Mouse (Mus musculus) left cerebral cortex, adult 8-10 months (tissue): ENCODE data around the gene Specc1l. TPM values are rescaled to one million over a fixed set of nuclear protein-coding genes. Genes with fewer than 3 reads are reported as not detected.

Experiments used
- DNase-seq, 2 experiments: peaks; one replicate each; pipeline ENCODE4 v3.0.0; 2022; ENCODE audit warnings: low spot score in 2 of 2
- total RNA-seq, 4 experiments: library from RNA; stranded (reverse); gene quantifications; 2 replicates each; pipeline ENCODE4 v1.2.4; 2022

Specc1l gene
- total RNA-seq, 4 experiments from 2014 or later, result 42.5 to 47.8 (median 44.0) TPM

- no peak for DNase-seq
Observed at GRCm38 (mm10) chr10:75224154-75224553, 12.3 kb downstream of the Specc1l start.

DNA sequence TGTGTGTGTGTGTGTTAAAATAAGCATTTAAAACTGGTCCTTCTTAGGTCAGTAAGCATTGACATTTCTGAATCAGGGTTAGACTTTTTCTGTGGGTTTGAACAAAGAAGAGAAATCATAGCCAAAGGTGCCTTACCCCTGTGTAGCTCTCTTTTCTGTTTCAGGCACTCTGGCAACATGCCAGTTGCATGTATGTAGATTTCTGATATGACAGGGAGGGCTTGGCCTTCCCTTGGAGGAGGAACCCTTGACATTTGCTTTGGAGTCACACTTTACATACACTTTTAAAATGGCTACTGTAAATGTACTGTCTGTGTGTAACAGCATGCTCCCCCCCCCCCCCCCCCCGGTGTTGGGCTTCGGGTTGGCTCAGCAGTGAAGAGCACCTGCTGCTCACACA is 12.8 kb downstream of the Specc1l start:
- no peak for DNase-seq

DNA sequence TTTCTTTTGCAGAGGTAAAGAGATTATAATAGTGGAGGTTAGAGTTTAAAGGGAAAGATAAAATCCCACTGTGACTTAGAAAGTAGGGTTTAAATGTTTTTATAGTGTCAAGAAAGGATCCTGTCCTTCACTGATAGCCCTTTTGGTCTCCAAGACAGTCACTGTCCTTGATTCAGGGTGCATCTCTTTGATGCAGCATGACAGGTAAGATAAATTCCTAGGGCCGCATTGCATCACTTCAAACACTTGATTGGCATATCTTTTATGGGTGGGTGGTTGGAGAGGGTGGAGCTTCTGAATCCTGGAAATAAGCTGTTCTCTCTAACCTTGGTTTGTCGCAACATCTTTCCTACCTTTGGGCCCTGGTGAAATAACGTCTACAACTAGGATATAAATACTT is 15.5 kb downstream of the Specc1l start:
- DNase-seq, result no peak

GRCm38 (mm10) chr10:75230572-75230971 is 18.7 kb downstream of the Specc1l start:
- no peak for DNase-seq

- no peak for DNase-seq
Observed at GRCm38 (mm10) chr10:75231876-75232275, 20.0 kb downstream of the Specc1l start.

GRCm38 (mm10) chr10:75232612-75233155 is 20.8 kb downstream of the Specc1l start:
- no peak for DNase-seq

- no peak for DNase-seq
Observed at GRCm38 (mm10) chr10:75233489-75233888, 21.6 kb downstream of the Specc1l start.

DNA sequence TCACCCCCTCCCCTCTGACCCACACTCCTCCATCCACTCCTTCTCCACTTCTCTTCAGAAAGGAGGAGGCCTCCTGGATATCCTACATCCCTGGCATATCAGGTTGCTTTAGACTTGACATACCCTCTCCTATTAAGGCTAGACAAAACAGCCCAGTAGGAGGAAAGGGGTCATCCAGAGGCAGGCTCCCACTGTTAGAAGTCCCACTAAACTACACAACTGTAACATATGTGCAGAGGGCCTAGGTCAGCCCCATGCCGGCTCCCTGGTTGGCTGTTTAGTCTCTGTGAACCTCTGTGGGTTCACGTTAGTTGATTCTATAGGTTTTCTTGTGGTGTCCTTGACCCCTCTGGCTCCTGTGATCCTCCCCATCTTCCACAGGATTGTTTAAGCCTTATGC is 23.9 kb downstream of the Specc1l start:
- no peak for DNase-seq

GRCm38 (mm10) chr10:75236156-75236555 is 24.3 kb downstream of the Specc1l start:
- DNase-seq, result no peak

GRCm38 (mm10) chr10:75237166-75237565 is 25.3 kb downstream of the Specc1l start:
- no peak for DNase-seq

- no peak for DNase-seq
Observed at GRCm38 (mm10) chr10:75240583-75241250, 28.8 kb downstream of the Specc1l start.

- no peak for DNase-seq
Observed at GRCm38 (mm10) chr10:75245806-75246205, 33.9 kb downstream of the Specc1l start.

DNA sequence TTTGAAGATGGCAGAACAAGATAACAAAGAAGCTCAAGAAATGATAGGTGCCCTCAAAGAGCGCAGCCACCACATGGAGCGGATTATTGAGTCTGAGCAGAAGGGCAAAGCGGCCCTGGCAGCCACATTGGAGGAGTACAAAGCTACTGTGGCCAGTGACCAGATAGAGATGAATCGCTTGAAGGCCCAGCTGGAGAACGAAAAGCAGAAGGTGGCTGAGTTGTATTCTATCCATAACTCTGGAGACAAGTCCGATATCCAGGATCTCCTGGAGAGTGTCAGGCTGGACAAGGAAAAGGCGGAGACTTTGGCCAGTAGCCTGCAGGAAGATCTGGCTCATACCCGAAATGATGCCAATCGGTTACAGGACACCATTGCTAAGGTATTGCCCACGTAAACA is 34.5 kb downstream of the Specc1l start:
- no peak for DNase-seq

DNA sequence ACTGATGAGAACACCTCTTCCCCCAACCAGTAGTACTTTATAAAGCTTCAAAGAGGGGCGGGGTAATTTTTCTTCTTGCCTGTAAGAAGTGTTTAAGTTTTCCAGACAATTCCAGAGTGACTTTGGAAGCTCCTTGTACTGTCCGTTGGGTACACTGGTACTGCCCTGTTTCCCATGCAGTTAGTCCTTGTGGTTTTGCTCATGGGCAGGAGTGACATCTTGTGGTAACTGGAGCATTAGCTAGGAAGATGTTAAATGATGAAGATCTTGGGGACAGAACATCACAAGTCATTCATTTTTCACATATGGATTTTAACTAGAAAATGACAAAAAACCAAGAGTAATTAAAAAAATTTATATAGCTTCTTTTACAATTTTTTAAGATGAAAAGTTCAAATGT is 39.1 kb downstream of the Specc1l start:
- DNase-seq, result no peak

DNA sequence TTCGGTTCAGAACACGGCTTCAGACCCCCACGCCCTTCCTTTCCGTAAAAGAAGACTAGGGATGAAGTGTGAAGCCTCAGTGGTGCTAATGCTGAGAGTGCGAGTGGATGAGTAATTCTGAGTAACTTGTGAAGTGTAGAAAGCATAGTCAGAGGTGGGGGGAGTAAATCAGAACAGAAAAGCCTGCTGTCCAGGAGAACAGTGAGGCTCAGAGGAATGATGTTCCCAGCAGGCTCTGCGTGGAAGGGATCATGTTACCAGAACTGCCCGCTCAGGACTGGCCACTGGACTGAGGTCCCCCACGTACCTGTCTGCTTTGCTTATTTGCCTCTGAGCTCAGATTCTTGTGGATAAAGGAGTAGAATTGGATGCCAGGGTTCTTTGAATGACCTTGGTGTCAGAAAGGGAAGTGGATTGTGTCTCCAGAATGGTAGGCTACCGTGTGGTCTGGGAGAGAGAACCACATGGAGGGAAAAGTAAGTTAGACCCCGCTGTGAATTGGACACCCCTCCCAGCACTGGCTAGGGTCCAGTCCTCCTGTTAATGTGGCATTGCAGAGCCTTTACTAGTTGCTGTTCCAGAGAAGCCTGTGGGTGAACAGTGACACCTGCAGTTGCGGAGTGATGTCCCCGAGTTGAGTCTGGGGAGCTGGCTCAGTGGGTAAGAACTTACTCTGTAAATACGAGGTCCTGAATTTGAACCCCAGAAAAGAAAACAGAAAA is 40.6 kb downstream of the Specc1l start:
- no peak for DNase-seq

GRCm38 (mm10) chr10:75255091-75255490 is 43.2 kb downstream of the Specc1l start:
- DNase-seq, result no peak

GRCm38 (mm10) chr10:75257401-75257800 is 45.5 kb downstream of the Specc1l start:
- no peak for DNase-seq

GRCm38 (mm10) chr10:75258241-75258640 is 46.4 kb downstream of the Specc1l start:
- DNase-seq, result no peak

- no peak for DNase-seq
Observed at GRCm38 (mm10) chr10:75261268-75261667, 49.4 kb downstream of the Specc1l start.

DNA sequence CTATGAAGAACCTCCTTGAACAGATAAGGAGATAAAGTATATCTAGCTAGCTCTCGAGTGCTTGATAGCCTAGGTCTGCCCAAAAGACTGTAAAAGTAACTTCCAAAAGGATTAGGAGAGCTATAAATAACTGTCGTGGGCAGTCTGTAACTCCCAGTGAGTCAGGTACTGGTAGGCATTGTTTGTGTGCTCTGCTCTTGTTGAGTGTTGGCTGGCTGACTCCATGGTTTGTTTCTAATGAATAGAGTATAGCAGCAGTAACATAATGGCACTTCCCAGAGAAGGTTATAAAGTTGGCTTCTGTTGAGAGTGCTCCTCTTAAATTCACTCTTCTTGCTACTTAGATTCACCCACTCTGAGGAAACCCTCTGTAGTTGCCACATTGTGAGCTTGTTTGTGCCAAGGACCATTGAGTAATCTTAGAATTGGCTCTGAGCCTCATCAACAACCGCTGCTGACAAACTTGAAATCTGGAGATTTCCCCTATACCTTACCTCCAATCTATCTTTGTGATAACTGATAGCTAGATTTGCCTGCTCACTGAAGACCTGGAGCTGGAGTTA is 53.2 kb downstream of the Specc1l start:
- no peak for DNase-seq

DNA sequence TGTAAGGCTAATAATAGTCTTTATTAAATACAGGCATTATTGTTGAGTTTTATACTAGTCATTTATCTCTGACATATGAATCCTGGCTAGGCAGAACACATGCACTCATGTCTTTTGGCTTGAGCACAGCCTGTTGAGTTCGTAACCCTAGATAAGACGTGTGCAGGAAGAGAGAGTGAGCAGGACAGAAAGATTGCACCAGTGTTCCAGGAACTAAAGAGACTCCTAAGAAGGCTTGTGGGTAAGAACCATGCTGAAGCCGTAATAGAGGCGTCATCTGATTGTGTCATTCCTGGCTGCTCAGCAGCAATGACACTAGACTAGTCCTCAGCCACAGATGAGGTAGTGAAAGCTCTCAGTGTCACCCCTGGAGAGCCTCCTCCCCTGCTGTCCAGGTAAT is 61.1 kb downstream of the Specc1l start:
- no peak for DNase-seq

GRCm38 (mm10) chr10:75276427-75277013 is 64.6 kb downstream of the Specc1l start:
- no peak for DNase-seq
